Mouse (Mus musculus): Measurements from ENCODE around the gene Lhx9. TPM values are rescaled to one million over a fixed set of nuclear protein-coding genes. Genes with fewer than 3 reads are reported as not detected.

The Lhx9 gene
- polyA plus RNA-seq, 1 experiment from 2014 or later = 2.0 TPM

DNA sequence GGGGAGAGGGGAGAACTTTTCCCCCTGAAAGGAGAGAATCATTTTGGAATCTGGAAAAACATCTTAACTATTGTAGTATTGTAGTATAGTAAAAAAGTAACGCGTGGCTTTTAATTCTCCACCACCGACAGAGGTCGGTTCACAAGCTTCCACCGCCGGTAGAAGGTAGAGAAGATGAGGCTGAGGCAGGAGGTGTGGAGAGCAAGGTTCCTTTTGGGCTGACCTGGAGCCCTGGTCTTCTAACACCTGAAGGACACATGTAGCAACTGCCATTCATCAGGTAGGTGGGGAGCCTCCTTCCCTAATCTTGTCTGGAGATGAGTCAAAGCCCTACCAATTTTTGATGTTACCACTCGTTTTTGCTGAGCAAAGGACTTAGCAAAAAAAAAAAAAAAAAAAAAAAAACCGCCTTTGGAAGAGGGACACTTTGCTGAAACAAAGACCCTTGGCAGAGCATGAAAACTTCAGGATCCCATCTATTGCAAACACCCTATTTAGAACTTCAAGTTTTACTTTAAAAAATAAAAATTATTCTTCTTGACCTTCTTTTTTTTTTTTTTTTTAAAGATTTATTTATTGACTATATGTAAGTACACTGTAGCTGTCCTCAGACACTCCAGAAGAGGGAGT, 1.3 kb upstream of the Lhx9 start:
- H3K4me3 ChIP-seq (ENCODE audit: low read depth, low read length) = no peak overlapping the region
- peaks cover 14% of the 10 kb centered on the region for H3K4me1 ChIP-seq (ENCODE audit: control insufficient read depth, insufficient read depth, low read length)
- 4% methylated on average over 8 of the region's 8 CpGs for WGBS (ENCODE audit: insufficient replicate concordance)
- no peak overlapping the region for H3K9ac ChIP-seq (ENCODE audit: low read depth, low read length)
- no peak overlapping the region for H3K27ac ChIP-seq (ENCODE audit: low read depth, low read length)
- H3K4me2 ChIP-seq = no peak overlapping the region
- ATAC-seq (replicated peaks; ENCODE audit: insufficient number of reproducible peaks, low FRiP score, low TSS enrichment) = no peak
- no peaks in the 10 kb centered on the region for H3K36me3 ChIP-seq (ENCODE audit: control insufficient read depth, insufficient read depth, low read length)
- H3K9me3 ChIP-seq (replicated peaks; ENCODE audit: control insufficient read depth, low read length) = no peaks in the 10 kb centered on the region
- peaks cover 56% of the 10 kb centered on the region for H3K27me3 ChIP-seq (ENCODE audit: control insufficient read depth, insufficient read depth, low read length)

DNA sequence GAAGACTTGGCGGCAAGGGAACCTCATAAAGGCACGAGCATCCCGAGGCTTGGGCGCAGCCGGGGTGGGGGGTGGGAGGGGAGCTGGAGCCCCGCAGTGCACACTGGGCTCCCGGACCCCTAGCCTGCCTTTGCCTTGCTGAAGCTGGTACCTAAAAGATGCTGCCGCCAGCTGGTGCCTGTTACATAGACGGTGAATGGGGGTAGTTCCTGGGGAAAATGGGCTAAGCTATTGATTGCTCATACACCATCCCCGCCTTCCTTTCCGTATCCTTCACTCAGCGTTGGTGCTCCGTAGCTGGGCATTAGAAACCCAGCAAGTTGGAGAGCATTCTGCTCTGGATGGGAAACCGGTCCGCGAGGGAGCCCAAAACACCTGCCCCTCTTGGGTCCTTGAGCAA, 351 bp downstream of the Lhx9 start:
- no peaks in the 10 kb centered on the region for H3K36me3 ChIP-seq (ENCODE audit: control insufficient read depth, insufficient read depth, low read length)
- no peaks in the 10 kb centered on the region for H3K9me3 ChIP-seq (replicated peaks; ENCODE audit: control insufficient read depth, low read length)
- peak overlapping the region; percentile 47 for H3K4me3 ChIP-seq (ENCODE audit: low read depth, low read length)
- peak overlapping the region; percentile 81 for H3K4me2 ChIP-seq
- H3K4me1 ChIP-seq (ENCODE audit: control insufficient read depth, insufficient read depth, low read length) = peaks cover 14% of the 10 kb centered on the region
- no peak overlapping the region for H3K9ac ChIP-seq (ENCODE audit: low read depth, low read length)
- WGBS (ENCODE audit: insufficient replicate concordance) = under 1% methylated on average over 16 of the region's 16 CpGs
- no peak for ATAC-seq (replicated peaks; ENCODE audit: insufficient number of reproducible peaks, low FRiP score, low TSS enrichment)
- no peak overlapping the region for H3K27ac ChIP-seq (ENCODE audit: low read depth, low read length)
- H3K27me3 ChIP-seq (ENCODE audit: control insufficient read depth, insufficient read depth, low read length) = peaks cover 70% of the 10 kb centered on the region

DNA sequence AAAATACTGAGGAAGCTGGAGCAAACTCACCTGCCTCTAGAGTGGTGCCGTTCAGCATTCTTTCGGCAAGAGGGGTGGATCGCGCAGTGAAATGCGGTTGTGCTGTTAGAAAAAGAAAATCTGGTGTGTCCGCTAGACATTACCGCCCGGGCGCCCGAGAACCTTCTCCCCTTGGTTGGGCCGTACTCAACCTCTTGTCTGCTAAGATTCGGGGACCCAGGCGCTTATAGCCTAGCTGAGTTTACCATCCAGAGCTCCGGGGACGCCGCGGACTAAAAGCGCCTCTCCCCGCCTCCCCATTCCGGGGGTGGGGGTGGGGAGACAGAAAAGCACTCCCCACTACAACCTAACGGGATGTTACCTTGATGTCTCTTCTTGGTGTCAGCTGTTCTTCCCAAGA, 1.2 kb downstream of the Lhx9 start:
- Histone ChIP-seq H3K27ac (ENCODE audit: low read depth, low read length) (no peak overlapping the region), H3K4me1 (ENCODE audit: control insufficient read depth, insufficient read depth, low read length) (peaks cover 16% of the 10 kb centered on the region), H3K36me3 (ENCODE audit: control insufficient read depth, insufficient read depth, low read length) (no peaks in the 10 kb centered on the region), H3K4me3 (ENCODE audit: low read depth, low read length) (peak overlapping the region; percentile 37), H3K27me3 (ENCODE audit: control insufficient read depth, insufficient read depth, low read length) (peaks cover 74% of the 10 kb centered on the region), H3K4me2 (peak overlapping the region; percentile 54), H3K9me3 (replicated peaks; ENCODE audit: control insufficient read depth, low read length) (no peaks in the 10 kb centered on the region), H3K9ac (ENCODE audit: low read depth, low read length) (no peak overlapping the region)
- no peak for ATAC-seq (replicated peaks; ENCODE audit: insufficient number of reproducible peaks, low FRiP score, low TSS enrichment)
- under 1% methylated on average over 21 of the region's 21 CpGs for WGBS (ENCODE audit: insufficient replicate concordance)

DNA sequence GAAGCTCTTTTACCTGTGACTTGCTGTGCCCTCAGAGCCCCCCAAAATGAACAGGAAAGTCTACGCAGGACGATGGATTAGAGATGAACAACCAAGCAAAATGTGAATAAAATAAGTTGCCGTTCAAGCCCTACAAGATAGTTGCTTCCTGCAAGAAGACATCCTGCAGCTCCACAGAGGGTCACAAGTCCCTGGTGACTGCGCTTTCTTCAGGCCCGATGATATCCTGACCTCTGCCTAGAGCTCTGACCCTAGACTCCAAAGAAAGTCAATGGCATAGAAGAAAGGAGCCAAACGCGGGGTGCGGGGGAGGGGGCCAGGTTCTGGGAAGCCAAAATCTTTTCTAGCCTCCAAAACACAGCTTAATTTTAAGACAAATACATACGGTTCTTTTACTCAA, 1.8 kb downstream of the Lhx9 start:
- peaks cover 16% of the 10 kb centered on the region for H3K4me1 ChIP-seq (ENCODE audit: control insufficient read depth, insufficient read depth, low read length)
- H3K27me3 ChIP-seq (ENCODE audit: control insufficient read depth, insufficient read depth, low read length) = peaks cover 74% of the 10 kb centered on the region
- no peak overlapping the region for H3K4me3 ChIP-seq (ENCODE audit: low read depth, low read length)
- H3K4me2 ChIP-seq = no peak overlapping the region
- no peak for ATAC-seq (replicated peaks; ENCODE audit: insufficient number of reproducible peaks, low FRiP score, low TSS enrichment)
- H3K36me3 ChIP-seq (ENCODE audit: control insufficient read depth, insufficient read depth, low read length) = no peaks in the 10 kb centered on the region
- no peak overlapping the region for H3K27ac ChIP-seq (ENCODE audit: low read depth, low read length)
- WGBS (ENCODE audit: insufficient replicate concordance) = 4% methylated on average over 9 of the region's 9 CpGs
- no peaks in the 10 kb centered on the region for H3K9me3 ChIP-seq (replicated peaks; ENCODE audit: control insufficient read depth, low read length)
- H3K9ac ChIP-seq (ENCODE audit: low read depth, low read length) = no peak overlapping the region

DNA sequence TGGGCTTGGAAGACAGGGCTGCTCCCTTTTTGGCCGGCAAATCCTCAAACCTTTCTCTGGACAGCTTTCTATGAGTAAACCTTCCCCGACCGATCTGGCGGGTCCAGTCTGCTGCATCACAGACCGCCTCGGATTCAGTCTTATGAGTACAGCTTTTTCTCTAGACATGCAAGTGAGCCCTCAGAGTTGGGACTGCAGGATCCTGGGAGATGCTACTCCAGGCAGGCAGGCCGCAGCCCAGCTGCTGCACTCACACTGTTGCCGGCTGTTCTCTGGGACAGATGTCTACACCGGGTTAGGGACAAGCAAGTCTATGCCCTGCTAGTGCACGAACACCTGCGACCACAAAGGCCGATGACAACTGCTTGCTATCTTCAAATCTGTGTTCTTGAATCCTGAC, 2.2 kb downstream of the Lhx9 start:
- WGBS (ENCODE audit: insufficient replicate concordance) = 5% methylated on average over 12 of the region's 12 CpGs
- H3K9me3 ChIP-seq (replicated peaks; ENCODE audit: control insufficient read depth, low read length) = no peaks in the 10 kb centered on the region

DNA sequence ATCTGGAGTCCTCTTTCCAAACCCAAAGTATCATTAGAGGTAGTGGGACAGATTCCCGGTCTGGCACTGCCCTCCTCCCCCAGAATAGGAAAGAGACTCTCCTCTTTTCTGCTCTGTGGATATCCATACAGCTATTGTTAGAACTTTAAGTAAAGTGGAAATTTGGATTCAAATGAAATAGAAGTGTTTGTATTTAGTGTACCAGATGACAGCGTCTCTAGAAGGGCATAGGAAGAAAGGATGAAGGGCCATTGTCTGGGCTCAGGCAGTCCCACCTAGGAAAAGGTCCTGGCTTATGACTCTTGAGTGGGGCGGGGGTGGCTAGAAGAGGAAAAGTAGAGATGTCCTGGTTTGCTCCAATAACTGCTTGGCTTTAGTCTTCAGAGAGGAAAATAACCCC, 2.9 kb downstream of the Lhx9 start:
- H3K9ac ChIP-seq (ENCODE audit: low read depth, low read length) = no peak overlapping the region

More for the DNA sequence above, 2.2 kb downstream of the Lhx9 start:
- H3K4me3 ChIP-seq (ENCODE audit: low read depth, low read length) = no peak overlapping the region
- no peaks in the 10 kb centered on the region for H3K36me3 ChIP-seq (ENCODE audit: control insufficient read depth, insufficient read depth, low read length)
- ATAC-seq (replicated peaks; ENCODE audit: insufficient number of reproducible peaks, low FRiP score, low TSS enrichment) = no peak
- H3K9ac ChIP-seq (ENCODE audit: low read depth, low read length) = no peak overlapping the region
- peaks cover 20% of the 10 kb centered on the region for H3K4me1 ChIP-seq (ENCODE audit: control insufficient read depth, insufficient read depth, low read length)
- H3K27me3 ChIP-seq (ENCODE audit: control insufficient read depth, insufficient read depth, low read length) = peaks cover 76% of the 10 kb centered on the region
- H3K27ac ChIP-seq (ENCODE audit: low read depth, low read length) = no peak overlapping the region
- no peak overlapping the region for H3K4me2 ChIP-seq

DNA sequence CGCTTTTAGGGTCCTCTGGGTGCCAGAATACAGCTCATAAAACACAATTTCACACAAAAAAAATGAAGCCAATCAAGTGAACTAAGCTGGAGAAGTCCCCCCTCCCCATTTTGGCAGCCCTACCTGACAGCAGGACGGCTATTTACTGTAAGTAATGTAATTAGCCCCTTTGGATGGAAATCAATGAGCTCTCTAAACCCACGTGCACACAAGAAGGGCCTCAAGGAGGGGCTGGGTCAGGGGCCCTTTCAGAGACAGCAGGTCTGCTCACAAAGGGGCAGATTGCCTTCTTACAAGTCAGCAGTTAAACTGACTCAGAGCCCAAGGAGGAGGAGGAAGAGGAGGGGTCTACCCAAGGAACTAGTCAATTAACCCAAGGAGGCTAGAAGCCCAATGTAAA, 4.2 kb downstream of the Lhx9 start:
- no peak overlapping the region for H3K27ac ChIP-seq (ENCODE audit: low read depth, low read length)
- H3K9ac ChIP-seq (ENCODE audit: low read depth, low read length) = no peak overlapping the region
- 7% methylated on average over 3 of the region's 3 CpGs for WGBS (ENCODE audit: insufficient replicate concordance)
- ATAC-seq (replicated peaks; ENCODE audit: insufficient number of reproducible peaks, low FRiP score, low TSS enrichment) = no peak
- peaks cover 77% of the 10 kb centered on the region for H3K27me3 ChIP-seq (ENCODE audit: control insufficient read depth, insufficient read depth, low read length)
- H3K36me3 ChIP-seq (ENCODE audit: control insufficient read depth, insufficient read depth, low read length) = no peaks in the 10 kb centered on the region
- peak overlapping the region; percentile 65; the same call in 1 of the 2 replicates for H3K4me2 ChIP-seq
- H3K4me3 ChIP-seq (ENCODE audit: low read depth, low read length) = peak overlapping the region; percentile 42; the same call in 1 of the 2 replicates
- no peaks in the 10 kb centered on the region for H3K9me3 ChIP-seq (replicated peaks; ENCODE audit: control insufficient read depth, low read length)
- peaks cover 20% of the 10 kb centered on the region for H3K4me1 ChIP-seq (ENCODE audit: control insufficient read depth, insufficient read depth, low read length)

More for the DNA sequence above, 2.9 kb downstream of the Lhx9 start:
- H3K9me3 ChIP-seq (replicated peaks; ENCODE audit: control insufficient read depth, low read length) = no peaks in the 10 kb centered on the region
- H3K27ac ChIP-seq (ENCODE audit: low read depth, low read length) = no peak overlapping the region
- no peak overlapping the region for H3K4me3 ChIP-seq (ENCODE audit: low read depth, low read length)
- peaks cover 20% of the 10 kb centered on the region for H3K4me1 ChIP-seq (ENCODE audit: control insufficient read depth, insufficient read depth, low read length)
- H3K36me3 ChIP-seq (ENCODE audit: control insufficient read depth, insufficient read depth, low read length) = no peaks in the 10 kb centered on the region
- no peak for ATAC-seq (replicated peaks; ENCODE audit: insufficient number of reproducible peaks, low FRiP score, low TSS enrichment)
- H3K27me3 ChIP-seq (ENCODE audit: control insufficient read depth, insufficient read depth, low read length) = peaks cover 77% of the 10 kb centered on the region
- 16% methylated on average over 3 of the region's 3 CpGs for WGBS (ENCODE audit: insufficient replicate concordance)
- no peak overlapping the region for H3K4me2 ChIP-seq

DNA sequence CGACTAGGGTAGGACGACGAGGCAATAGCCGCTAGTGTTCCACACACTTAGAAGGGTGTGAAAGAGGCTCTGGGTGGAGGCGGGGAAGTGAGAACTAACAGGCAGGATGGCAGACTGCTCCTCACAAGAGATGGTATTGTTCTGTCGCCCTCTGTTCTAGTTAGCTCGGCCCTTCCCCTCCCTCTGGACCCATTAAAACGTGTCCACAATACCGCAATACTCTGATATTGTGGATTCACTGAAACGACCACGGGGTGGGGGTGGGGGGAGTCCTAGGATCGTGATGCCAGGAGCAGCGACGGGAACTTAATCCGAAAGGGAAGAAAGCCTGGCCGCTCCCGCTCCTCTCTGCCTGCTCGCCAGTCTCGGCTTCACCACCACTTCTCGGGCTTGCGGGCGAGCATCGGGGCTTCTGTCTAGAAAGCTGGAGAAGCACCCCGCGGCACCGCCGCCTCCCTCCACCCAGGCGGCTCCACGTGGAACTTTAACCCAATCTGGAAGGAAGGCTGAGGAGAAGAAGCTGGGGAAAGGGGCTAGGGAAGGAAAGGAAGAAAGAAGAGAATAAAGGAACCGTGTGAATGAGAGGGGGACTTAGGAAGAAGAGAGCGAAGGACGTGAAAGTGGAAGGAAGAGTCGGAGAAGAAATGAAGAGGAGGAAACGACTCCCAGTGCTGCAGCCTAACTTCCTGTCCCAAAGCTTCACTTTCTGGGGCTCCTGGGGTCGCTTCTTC, 4.9 kb downstream of the Lhx9 start:
- ATAC-seq (replicated peaks; ENCODE audit: insufficient number of reproducible peaks, low FRiP score, low TSS enrichment) = no peak
- peak overlapping the region; percentile 65 for H3K4me2 ChIP-seq
- no peaks in the 10 kb centered on the region for H3K9me3 ChIP-seq (replicated peaks; ENCODE audit: control insufficient read depth, low read length)
- H3K4me3 ChIP-seq (ENCODE audit: low read depth, low read length) = peak overlapping the region; percentile 42
- under 1% methylated on average over 35 of the region's 35 CpGs for WGBS (ENCODE audit: insufficient replicate concordance)
- H3K4me1 ChIP-seq (ENCODE audit: control insufficient read depth, insufficient read depth, low read length) = peaks cover 14% of the 10 kb centered on the region
- H3K27me3 ChIP-seq (ENCODE audit: control insufficient read depth, insufficient read depth, low read length) = peaks cover 73% of the 10 kb centered on the region
- peak overlapping the region; percentile 61; the same call in 1 of the 2 replicates for H3K9ac ChIP-seq (ENCODE audit: low read depth, low read length)
- H3K27ac ChIP-seq (ENCODE audit: low read depth, low read length) = no peak overlapping the region
- no peaks in the 10 kb centered on the region for H3K36me3 ChIP-seq (ENCODE audit: control insufficient read depth, insufficient read depth, low read length)
